Mouse (Mus musculus): ENCODE measurements around the gene Dgkq. TPM values are rescaled to one million over a fixed set of nuclear protein-coding genes. Genes with fewer than 3 reads are reported as not detected.
A peak's percentile ranks its signal among the peaks of the same experiment; 100 is the strongest.

Dgkq gene
- polyA plus RNA-seq, 1 experiment from 2014 or later = 11.3 TPM

DNA sequence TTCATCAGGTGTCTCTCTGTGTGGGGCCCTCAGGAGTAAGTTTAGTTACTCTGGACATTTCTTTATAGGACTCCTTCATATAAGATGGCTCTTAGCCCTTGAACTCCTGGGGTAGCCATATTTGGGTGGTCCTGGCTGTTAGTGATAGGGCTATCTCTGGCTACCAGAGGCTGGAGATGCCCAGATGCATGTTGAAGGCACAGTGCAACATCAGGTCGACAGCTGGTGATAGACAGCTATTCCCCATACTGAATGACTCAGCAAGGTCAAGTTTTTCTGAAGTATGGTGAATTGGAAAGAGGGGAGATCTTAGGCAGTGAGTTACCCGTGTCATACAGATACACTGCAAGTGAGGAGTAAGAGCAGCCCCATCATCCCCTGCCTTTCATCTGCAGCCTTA lies 38.3 kb upstream of the Dgkq start:
- no peak overlapping the region for H3K9ac ChIP-seq (ENCODE audit: low read depth, low read length)
- no peak for ATAC-seq
- H3K4me3 ChIP-seq (ENCODE audit: low read length) = no peak overlapping the region
- H3K4me2 ChIP-seq (ENCODE audit: low read depth, low read length) = no peak overlapping the region
- no peak overlapping the region for H3K27ac ChIP-seq (ENCODE audit: low read length)
- H3K36me3 ChIP-seq (ENCODE audit: control insufficient read depth, insufficient read depth, low read length) = 0 out of 2 replicates have a peak, but pooled peaks cover 3% of the 10 kb centered on the region
- peaks cover 29% of the 10 kb centered on the region for H3K4me1 ChIP-seq (ENCODE audit: control insufficient read depth, insufficient read depth, low read length)
- H3K27me3 ChIP-seq (replicated peaks; ENCODE audit: control insufficient read depth, insufficient read depth, low read length) = no peaks in the 10 kb centered on the region
- H3K9me3 ChIP-seq (ENCODE audit: control insufficient read depth, low read length) = no peaks in the 10 kb centered on the region
- whole genome bisulfite sequencing = 79% methylated on average over 2 of the region's 2 CpGs

DNA sequence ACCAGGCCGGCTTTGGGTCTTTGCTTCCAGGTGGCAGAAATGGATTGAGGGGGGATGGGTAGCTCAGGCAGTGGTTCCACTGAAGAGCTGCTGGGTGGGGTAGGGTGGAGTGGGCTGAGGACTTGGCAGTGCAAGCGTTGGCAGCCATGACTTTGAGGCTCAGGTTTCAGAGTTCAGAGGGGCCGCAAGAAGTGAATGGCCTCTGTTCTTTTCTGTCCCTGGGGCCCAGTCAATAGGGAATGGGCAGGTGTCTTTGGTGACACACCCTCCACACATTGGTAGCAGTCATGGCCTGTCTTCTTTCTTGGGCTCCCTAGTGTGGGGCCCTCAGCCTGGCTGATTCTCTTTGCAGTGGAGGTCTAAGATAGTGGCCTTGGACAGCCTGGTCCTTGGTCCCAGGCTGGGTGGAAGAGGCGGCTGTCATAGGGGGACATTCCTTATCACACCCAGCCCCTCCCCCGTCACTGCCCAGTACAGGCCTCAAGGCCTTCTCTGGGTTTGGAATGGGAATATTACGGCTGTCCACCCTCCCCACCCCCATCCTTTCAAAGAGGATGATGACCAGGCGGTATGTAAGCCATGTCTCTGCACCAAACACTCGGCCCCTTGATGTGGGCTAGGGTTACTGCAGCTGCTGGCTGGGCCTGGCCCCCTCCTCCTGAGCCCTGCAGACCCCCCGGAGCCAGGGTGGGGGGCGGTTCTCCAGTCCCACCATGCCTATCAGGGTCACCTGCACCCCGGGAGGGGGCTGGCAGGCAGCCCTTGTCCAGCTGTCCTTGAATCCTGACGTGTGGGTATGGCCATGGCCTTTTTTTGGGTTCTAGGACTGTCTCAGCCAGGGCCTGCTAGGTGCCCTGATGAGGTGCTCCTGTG lies 34.5 kb upstream of the Dgkq start:
- Histone ChIP-seq H3K9ac (ENCODE audit: low read depth, low read length) (no peak overlapping the region), H3K27ac (ENCODE audit: low read length) (peak overlapping the region; percentile 59)
- 64% methylated on average over 12 of the region's 12 CpGs for WGBS

DNA sequence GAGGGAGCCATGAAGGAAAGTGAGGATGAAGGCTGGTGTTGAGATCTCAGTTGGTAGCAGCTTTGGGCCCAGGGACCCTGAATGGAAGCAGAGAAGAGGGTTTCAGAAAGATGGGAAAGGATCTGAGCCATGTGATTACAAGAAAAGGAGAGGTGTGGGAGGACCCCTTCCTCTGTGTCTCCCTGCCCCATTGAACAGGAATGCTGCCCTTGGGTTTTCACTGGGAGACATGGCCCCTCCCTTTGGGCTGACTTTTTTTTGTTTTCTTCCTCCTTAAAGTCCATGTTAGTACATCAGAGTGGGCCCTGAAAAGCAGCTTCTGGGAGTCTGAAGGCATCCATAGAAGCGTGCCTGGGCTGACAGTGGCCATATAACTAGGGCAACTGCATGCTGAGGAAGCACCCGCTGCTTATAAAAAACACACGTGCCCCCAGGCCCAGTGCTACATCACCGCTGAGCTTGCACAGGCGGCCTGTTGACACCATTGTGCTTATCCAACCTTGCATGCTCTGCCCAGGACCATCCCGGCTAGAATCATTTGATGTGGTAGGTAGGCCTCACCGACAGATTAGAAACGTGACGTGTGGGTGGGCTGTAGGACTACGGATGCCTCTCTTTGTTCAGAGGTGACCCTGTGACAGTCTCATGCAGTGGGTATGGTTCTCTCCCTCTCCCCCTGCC lies 32.0 kb upstream of the Dgkq start:
- Histone ChIP-seq H3K27ac (ENCODE audit: low read length) (no peak overlapping the region), H3K4me2 (ENCODE audit: low read depth, low read length) (no peak overlapping the region), H3K27me3 (replicated peaks; ENCODE audit: control insufficient read depth, insufficient read depth, low read length) (no peaks in the 10 kb centered on the region), H3K4me3 (ENCODE audit: low read length) (no peak overlapping the region), H3K36me3 (ENCODE audit: control insufficient read depth, insufficient read depth, low read length) (0 out of 2 replicates have a peak, but pooled peaks cover 2% of the 10 kb centered on the region), H3K4me1 (ENCODE audit: control insufficient read depth, insufficient read depth, low read length) (peaks cover 55% of the 10 kb centered on the region), H3K9ac (ENCODE audit: low read depth, low read length) (no peak overlapping the region), H3K9me3 (ENCODE audit: control insufficient read depth, low read length) (no peaks in the 10 kb centered on the region)
- no peak for ATAC-seq
- WGBS = 81% methylated on average over 10 of the region's 10 CpGs

More for the DNA sequence above, 34.5 kb upstream of the Dgkq start:
- Histone ChIP-seq H3K9me3 (ENCODE audit: control insufficient read depth, low read length) (no peaks in the 10 kb centered on the region), H3K27me3 (replicated peaks; ENCODE audit: control insufficient read depth, insufficient read depth, low read length) (no peaks in the 10 kb centered on the region), H3K4me1 (ENCODE audit: control insufficient read depth, insufficient read depth, low read length) (peaks cover 45% of the 10 kb centered on the region), H3K36me3 (ENCODE audit: control insufficient read depth, insufficient read depth, low read length) (0 out of 2 replicates have a peak, but pooled peaks cover 3% of the 10 kb centered on the region), H3K4me2 (ENCODE audit: low read depth, low read length) (no peak overlapping the region), H3K4me3 (ENCODE audit: low read length) (no peak overlapping the region)
- peak; percentile 86 for ATAC-seq

DNA sequence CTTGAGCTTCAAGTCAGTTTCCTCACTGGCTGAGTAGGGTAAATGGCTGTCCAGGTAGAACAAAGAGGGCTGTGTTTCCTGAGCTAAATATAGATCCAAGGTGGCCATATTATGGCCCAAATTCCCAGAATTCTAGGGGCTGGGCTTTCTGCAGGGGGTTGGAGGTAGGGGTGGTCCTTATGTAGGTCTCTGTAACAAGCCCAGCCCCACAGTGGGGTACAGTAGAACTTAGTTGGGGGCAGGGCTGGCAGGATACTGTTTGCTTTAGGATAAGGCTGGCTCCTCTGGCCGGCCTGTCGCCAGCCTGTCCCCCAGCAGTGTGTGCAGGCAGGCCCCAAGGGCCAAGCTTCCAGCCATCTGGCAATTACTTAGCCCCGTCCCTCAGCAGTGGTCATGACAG lies 30.9 kb upstream of the Dgkq start:
- no peak overlapping the region for H3K9ac ChIP-seq (ENCODE audit: low read depth, low read length)
- H3K4me3 ChIP-seq (ENCODE audit: low read length) = no peak overlapping the region
- H3K4me2 ChIP-seq (ENCODE audit: low read depth, low read length) = no peak overlapping the region
- H3K27me3 ChIP-seq (replicated peaks; ENCODE audit: control insufficient read depth, insufficient read depth, low read length) = no peaks in the 10 kb centered on the region
- H3K27ac ChIP-seq (ENCODE audit: low read length) = peak overlapping the region; percentile 42
- peaks cover 65% of the 10 kb centered on the region for H3K4me1 ChIP-seq (ENCODE audit: control insufficient read depth, insufficient read depth, low read length)
- 35% methylated on average over 3 of the region's 3 CpGs for WGBS
- no peaks in the 10 kb centered on the region for H3K36me3 ChIP-seq (ENCODE audit: control insufficient read depth, insufficient read depth, low read length)
- ATAC-seq = peak; percentile 55
- no peaks in the 10 kb centered on the region for H3K9me3 ChIP-seq (ENCODE audit: control insufficient read depth, low read length)

DNA sequence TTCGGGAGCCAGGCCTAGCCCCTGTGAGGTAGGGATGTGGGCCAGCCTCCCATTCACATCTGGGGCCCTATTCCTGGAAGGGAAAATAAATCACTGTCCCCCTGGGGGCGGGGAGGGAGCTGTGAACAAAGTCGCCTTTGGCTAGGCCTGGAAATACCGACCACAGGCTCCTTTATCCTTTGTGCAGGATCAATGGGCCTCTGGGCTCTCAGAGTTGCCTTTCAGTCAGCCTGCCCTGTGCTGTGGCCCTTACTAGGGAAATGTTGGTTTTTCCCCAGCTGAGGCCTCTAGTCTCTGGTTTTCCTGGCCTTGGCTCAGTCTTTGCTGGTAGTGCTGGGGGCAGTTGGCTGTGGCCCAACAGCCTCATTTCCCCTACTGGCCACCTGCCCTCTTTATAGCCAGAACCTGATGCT lies 27.9 kb upstream of the Dgkq start:
- H3K36me3 ChIP-seq (ENCODE audit: control insufficient read depth, insufficient read depth, low read length) = no peaks in the 10 kb centered on the region
- peaks cover 61% of the 10 kb centered on the region for H3K4me1 ChIP-seq (ENCODE audit: control insufficient read depth, insufficient read depth, low read length)
- no peaks in the 10 kb centered on the region for H3K9me3 ChIP-seq (ENCODE audit: control insufficient read depth, low read length)
- no peak overlapping the region for H3K4me2 ChIP-seq (ENCODE audit: low read depth, low read length)
- WGBS = 34% methylated on average over 4 of the region's 4 CpGs
- peak overlapping the region; percentile 41; the same call in 1 of the 2 replicates for H3K9ac ChIP-seq (ENCODE audit: low read depth, low read length)
- H3K27me3 ChIP-seq (replicated peaks; ENCODE audit: control insufficient read depth, insufficient read depth, low read length) = no peaks in the 10 kb centered on the region
- H3K27ac ChIP-seq (ENCODE audit: low read length) = peak overlapping the region; percentile 49; the same call in 1 of the 2 replicates
- H3K4me3 ChIP-seq (ENCODE audit: low read length) = no peak overlapping the region
- no peak for ATAC-seq

DNA sequence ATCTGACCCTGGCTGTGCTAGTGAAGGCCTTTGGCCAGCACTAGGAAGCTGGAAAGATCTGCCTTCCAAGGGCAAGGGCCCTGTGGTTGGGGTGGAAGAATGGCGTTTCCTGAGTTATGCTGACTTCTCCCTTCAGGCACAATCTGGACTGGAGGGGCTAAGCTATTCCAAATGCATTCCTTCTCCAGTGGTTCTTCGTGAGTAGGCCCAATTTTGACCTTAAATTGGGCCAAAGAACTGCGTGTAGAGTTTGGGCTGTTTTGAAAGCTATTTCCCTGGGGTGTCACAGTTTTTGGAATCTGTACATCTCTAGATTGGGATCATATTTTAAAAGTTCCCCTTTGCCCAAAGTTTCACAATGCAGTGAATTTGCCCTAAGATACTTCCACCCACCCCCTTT lies 27.1 kb upstream of the Dgkq start:
- H3K27ac ChIP-seq (ENCODE audit: low read length) = no peak overlapping the region

DNA sequence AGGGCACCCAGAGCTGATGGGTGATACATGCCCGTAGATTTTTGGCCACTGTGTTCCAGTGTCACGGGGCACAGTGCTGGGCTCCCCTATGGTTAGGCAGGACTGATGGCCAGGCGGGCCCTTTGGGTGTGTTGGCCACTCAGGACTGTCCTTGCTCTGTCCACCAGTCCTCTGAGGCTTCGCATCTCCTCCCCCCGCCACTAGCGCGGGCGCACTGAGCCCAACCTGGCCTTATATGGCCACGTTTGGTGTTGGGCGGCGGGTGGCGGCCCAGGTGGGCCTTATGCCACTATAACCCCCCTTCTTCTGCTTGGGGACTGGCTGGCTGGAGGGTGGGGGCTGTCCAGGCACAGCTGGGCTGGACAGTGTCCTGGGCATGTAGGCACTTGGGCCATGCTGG lies 26.4 kb upstream of the Dgkq start:
- no peak overlapping the region for H3K9ac ChIP-seq (ENCODE audit: low read depth, low read length)
- H3K4me2 ChIP-seq (ENCODE audit: low read depth, low read length) = 0 out of 2 replicates have a peak overlapping the region, but pooled peaks have one; percentile 86
- H3K4me3 ChIP-seq (ENCODE audit: low read length) = no peak overlapping the region
- peaks cover 62% of the 10 kb centered on the region for H3K4me1 ChIP-seq (ENCODE audit: control insufficient read depth, insufficient read depth, low read length)
- no peaks in the 10 kb centered on the region for H3K9me3 ChIP-seq (ENCODE audit: control insufficient read depth, low read length)
- no peak overlapping the region for H3K27ac ChIP-seq (ENCODE audit: low read length)
- no peaks in the 10 kb centered on the region for H3K36me3 ChIP-seq (ENCODE audit: control insufficient read depth, insufficient read depth, low read length)
- no peaks in the 10 kb centered on the region for H3K27me3 ChIP-seq (replicated peaks; ENCODE audit: control insufficient read depth, insufficient read depth, low read length)
- no peak for ATAC-seq
- WGBS = 96% methylated on average over 12 of the region's 12 CpGs

More for the DNA sequence above, 27.1 kb upstream of the Dgkq start:
- no peak for ATAC-seq
- Histone ChIP-seq H3K9ac (ENCODE audit: low read depth, low read length) (no peak overlapping the region), H3K4me2 (ENCODE audit: low read depth, low read length) (no peak overlapping the region), H3K4me1 (ENCODE audit: control insufficient read depth, insufficient read depth, low read length) (peaks cover 65% of the 10 kb centered on the region), H3K27me3 (replicated peaks; ENCODE audit: control insufficient read depth, insufficient read depth, low read length) (no peaks in the 10 kb centered on the region), H3K9me3 (ENCODE audit: control insufficient read depth, low read length) (no peaks in the 10 kb centered on the region), H3K36me3 (ENCODE audit: control insufficient read depth, insufficient read depth, low read length) (no peaks in the 10 kb centered on the region), H3K4me3 (ENCODE audit: low read length) (no peak overlapping the region)
- 87% methylated on average over 3 of the region's 3 CpGs for WGBS

DNA sequence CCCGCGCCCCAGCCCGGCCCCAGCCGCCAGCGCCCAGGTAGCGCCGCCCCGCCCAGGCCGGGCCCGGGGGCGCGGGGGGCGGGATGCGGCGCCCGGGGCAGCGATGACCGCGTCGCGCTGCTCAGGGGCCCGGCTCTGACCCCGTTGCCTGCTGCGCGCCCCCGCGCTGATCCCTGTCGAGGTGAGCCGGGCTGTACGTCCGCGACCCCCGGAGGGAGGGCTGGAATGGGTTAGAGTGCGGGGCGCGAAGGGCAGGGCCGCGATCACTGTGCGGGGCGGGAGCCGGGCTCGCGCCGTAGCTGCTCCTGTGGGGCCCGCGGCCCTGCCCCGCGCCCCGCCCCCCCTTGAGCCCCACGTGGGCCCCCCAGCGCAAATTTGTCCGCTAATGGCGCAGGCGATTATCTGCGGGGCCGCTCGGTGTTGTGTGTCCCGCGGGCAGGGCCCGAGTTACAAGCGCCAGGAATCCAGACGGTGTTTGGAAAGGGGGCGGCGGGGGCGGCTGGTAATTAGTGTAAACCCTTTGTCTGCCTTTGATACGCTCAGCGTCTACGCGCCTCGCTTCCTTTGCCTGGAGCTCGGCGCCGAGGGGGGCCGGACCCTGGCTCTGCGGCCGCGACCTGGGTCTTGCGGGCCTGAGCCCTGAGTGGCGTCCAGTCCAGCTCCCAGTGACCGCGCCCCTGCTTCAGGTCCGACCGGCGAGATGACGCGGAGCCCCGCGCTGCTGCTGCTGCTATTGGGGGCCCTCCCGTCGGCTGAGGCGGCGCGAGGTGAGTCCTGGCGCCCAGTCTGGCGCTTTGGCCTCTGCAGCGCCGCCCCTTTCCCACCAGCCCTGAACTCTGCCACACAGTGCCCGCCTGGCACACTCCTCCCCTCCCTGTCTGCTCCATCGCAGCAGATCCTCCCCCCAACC lies 25.1 kb upstream of the Dgkq start:
- ATAC-seq = peak; percentile 65
- peaks cover 53% of the 10 kb centered on the region for H3K4me1 ChIP-seq (ENCODE audit: control insufficient read depth, insufficient read depth, low read length)
- no peaks in the 10 kb centered on the region for H3K36me3 ChIP-seq (ENCODE audit: control insufficient read depth, insufficient read depth, low read length)

More for the DNA sequence above, 25.1 kb upstream of the Dgkq start:
- Histone ChIP-seq H3K27me3 (replicated peaks; ENCODE audit: control insufficient read depth, insufficient read depth, low read length) (no peaks in the 10 kb centered on the region), H3K27ac (ENCODE audit: low read length) (peak overlapping the region; percentile 60), H3K9ac (ENCODE audit: low read depth, low read length) (peak overlapping the region; percentile 85), H3K9me3 (ENCODE audit: control insufficient read depth, low read length) (no peaks in the 10 kb centered on the region), H3K4me3 (ENCODE audit: low read length) (peak overlapping the region; percentile 88), H3K4me2 (ENCODE audit: low read depth, low read length) (peak overlapping the region; percentile 86)
- under 1% methylated on average over 79 of the region's 99 CpGs for WGBS
